Mouse (Mus musculus) T-helper 1 cell (primary cell): Measurements from ENCODE around the gene C130032M10Rik.

Experiments used
- in situ Hi-C: fragments of 300-600 bp; cut with MboI, MseI; formaldehyde crosslinking; loops from one replicate; pipeline ENCODE4 v1.15.1; 2025; ENCODE audit warnings: high pct_unique_total_duplicates

The C130032M10Rik gene

GRCm38 (mm10) chr9:114515364-114515763 lies at the start of gene C130032M10Rik:
TSS of gene C130032M10Rik (plus strand) at chr9:114515697.
- in situ Hi-C loops = no loop called here

- in situ Hi-C loops = loop anchor here (25.0 kb wide), 1 partner anchor 1145 kb away; no protein-coding TSS in a partner anchor
These were observed 48.6 kb upstream of the C130032M10Rik start for GRCm38 (mm10) chr9:114466871-114467270.

GRCm38 (mm10) chr9:114468217-114468616 lies 47.3 kb upstream of the C130032M10Rik start:
- in situ Hi-C loops = loop anchor here (25.0 kb wide), 1 partner anchor 1144 kb away; no protein-coding TSS in a partner anchor

- in situ Hi-C loops = loop anchor here (25.0 kb wide), 1 partner anchor 1144 kb away; no protein-coding TSS in a partner anchor
These were observed 46.8 kb upstream of the C130032M10Rik start for GRCm38 (mm10) chr9:114468701-114469100.

GRCm38 (mm10) chr9:114471892-114472291 lies 43.6 kb upstream of the C130032M10Rik start:
- in situ Hi-C loops = loop anchor here (25.0 kb wide), 1 partner anchor 1140 kb away; no protein-coding TSS in a partner anchor

GRCm38 (mm10) chr9:114477019-114477418 lies 38.5 kb upstream of the C130032M10Rik start:
- in situ Hi-C loops = no loop called here

- in situ Hi-C loops = no loop called here
These were observed 34.6 kb upstream of the C130032M10Rik start for GRCm38 (mm10) chr9:114480940-114481339.

- in situ Hi-C loops = no loop called here
These were observed 30.7 kb upstream of the C130032M10Rik start for GRCm38 (mm10) chr9:114484771-114485170.

- in situ Hi-C loops = no loop called here
These were observed 28.7 kb upstream of the C130032M10Rik start for GRCm38 (mm10) chr9:114486808-114487207.

- in situ Hi-C loops = no loop called here
These were observed 27.8 kb upstream of the C130032M10Rik start for GRCm38 (mm10) chr9:114487481-114488258.

GRCm38 (mm10) chr9:114496469-114496868 lies 19.0 kb upstream of the C130032M10Rik start:
- in situ Hi-C loops = loop anchor here (5.0 kb wide), 1 partner anchor 79 kb away; no protein-coding TSS in a partner anchor

- in situ Hi-C loops = loop anchor here (5.0 kb wide), 1 partner anchor 81 kb away; no protein-coding TSS in a partner anchor
These were observed 17.3 kb upstream of the C130032M10Rik start for GRCm38 (mm10) chr9:114498218-114498617.

GRCm38 (mm10) chr9:114499783-114500515 lies 15.5 kb upstream of the C130032M10Rik start:
- in situ Hi-C loops = loop anchor here (5.0 kb wide), 2 partner anchors 82 to 83 kb away; no protein-coding TSS in a partner anchor

- in situ Hi-C loops = loop anchor here (5.0 kb wide), 1 partner anchor 81 kb away; no protein-coding TSS in a partner anchor
These were observed 14.4 kb upstream of the C130032M10Rik start for GRCm38 (mm10) chr9:114501111-114501510.

- in situ Hi-C loops = loop anchor here (5.0 kb wide), 1 partner anchor 80 kb away; no protein-coding TSS in a partner anchor
These were observed 13.6 kb upstream of the C130032M10Rik start for GRCm38 (mm10) chr9:114501913-114502312.

GRCm38 (mm10) chr9:114502711-114503427 lies 12.6 kb upstream of the C130032M10Rik start:
- in situ Hi-C loops = loop anchor here (5.0 kb wide), 1 partner anchor 79 kb away; no protein-coding TSS in a partner anchor

GRCm38 (mm10) chr9:114504816-114505215 lies 10.7 kb upstream of the C130032M10Rik start, which contains the start of gene Ccr4:
TSS of gene Ccr4 (minus strand) at chr9:114504916.
- in situ Hi-C loops = loop anchor here (5.0 kb wide), 1 partner anchor 77 kb away; no protein-coding TSS in a partner anchor

GRCm38 (mm10) chr9:114506564-114506963 lies 8.9 kb upstream of the C130032M10Rik start:
- in situ Hi-C loops = no loop called here

- in situ Hi-C loops = no loop called here
These were observed 8.1 kb upstream of the C130032M10Rik start for GRCm38 (mm10) chr9:114507421-114507820.

GRCm38 (mm10) chr9:114509785-114510184 lies 5.7 kb upstream of the C130032M10Rik start:
- in situ Hi-C loops = no loop called here

- in situ Hi-C loops = no loop called here
These were observed 2.7 kb upstream of the C130032M10Rik start for GRCm38 (mm10) chr9:114512831-114513230.
